Mouse (Mus musculus) lung, adult 2 months (tissue): ENCODE results near the gene Imp3. TPM values are rescaled to one million over a fixed set of nuclear protein-coding genes. Genes with fewer than 3 reads are reported as not detected.

Experiments
- DNase-seq: peaks from one replicate; pipeline ENCODE4 v3.0.0; 2022
- H3K4me1 ChIP-seq: fragments of 200-500 bp; 2 replicates; pipeline ENCODE4 v1.6.1; 2011; ENCODE audit warnings: low read length; ENCODE audit not compliant: control insufficient read depth, insufficient read depth
- H3K4me3 ChIP-seq: fragments of 200-500 bp; replicated peaks from 2 replicates; pipeline ENCODE3; 2011; ENCODE audit warnings: low read depth, mild to moderate bottlenecking, control low read depth, low read length; ENCODE audit errors: extremely low read depth
- CTCF ChIP-seq: fragments of 200-500 bp; IDR thresholded peaks from 2 replicates; pipeline ENCODE4 v1.5.1; 2011; ENCODE audit warnings: mild to moderate bottlenecking, low read length, control low read depth; ENCODE audit not compliant: insufficient read depth
- POLR2A ChIP-seq: fragments of 200-500 bp; IDR thresholded peaks from 2 replicates; pipeline ENCODE4 v1.6.1; 2011; ENCODE audit warnings: low read depth, mild to moderate bottlenecking, control low read depth, low read length, borderline replicate concordance; ENCODE audit errors: extremely low read depth
- WGBS: fragments of 180-500 bp; shearing (Covaris S2); methylation state at CpG from one replicate; pipeline ENCODE4 v1.1.7; 2018; 5-methylcytosine and 5-hydroxymethylcytosine counted together
- polyA plus RNA-seq: library from polyadenylated mRNA; depleted of rRNA; stranded (reverse); fragments of >200 nt; gene quantifications from 2 replicates; pipeline ENCODE4 v1.2.3, GENCODE M21; 2012; rRNA removed

Gene Imp3
- 195 and 264 TPM in 2 replicates for polyA plus RNA-seq

GRCm38 (mm10) chr9:56937223-56938160, at the start of gene Imp3:
Imp3 (plus strand) TSS chr9:56937475.
- peak; percentile 85 for DNase-seq
- TF ChIP-seq POLR2A (peak; percentile 58; the same call in 1 of the 2 replicates), CTCF (no peak)
- Histone ChIP-seq H3K4me1 (0 out of 2 replicates have a peak, but pooled peaks cover 4% of the 10 kb centered on the region), H3K4me3 (peak within 1 kb of the TSS; percentile 100)
- WGBS: under 1% methylated on average over 73 of the region's 73 CpGs

- TF ChIP-seq POLR2A: no peak
- no peak for TF ChIP-seq CTCF
- peaks cover 4% of the 10 kb centered on the region for H3K4me1 ChIP-seq
- WGBS: 93% methylated on average over 16 of the region's 16 CpGs
- no peak for DNase-seq
- no peak overlapping the region for H3K4me3 ChIP-seq
Observed at GRCm38 (mm10) chr9:56887581-56887980, 49.7 kb upstream of the Imp3 start.

- Histone ChIP-seq H3K4me1 (peaks cover 4% of the 10 kb centered on the region), H3K4me3 (no peak overlapping the region)
- 16% methylated on average over 14 of the region's 14 CpGs for WGBS
- TF ChIP-seq POLR2A: no peak
- peak; percentile 85 for TF ChIP-seq CTCF
- peak; percentile 42 for DNase-seq
Observed at GRCm38 (mm10) chr9:56889817-56890216, 47.5 kb upstream of the Imp3 start.

- no peak for DNase-seq
- WGBS: 62% methylated on average over 11 of the region's 11 CpGs
- H3K4me1 ChIP-seq: peaks cover 4% of the 10 kb centered on the region
- no peak overlapping the region for H3K4me3 ChIP-seq
- no peak for TF ChIP-seq POLR2A
- no peak for TF ChIP-seq CTCF
Observed at GRCm38 (mm10) chr9:56890522-56891250, 46.6 kb upstream of the Imp3 start.

- TF ChIP-seq POLR2A (no peak), CTCF (peak; percentile 45)
- 38% methylated on average over 12 of the region's 12 CpGs for WGBS
- DNase-seq: peak; percentile 56
- Histone ChIP-seq H3K4me3 (no peak overlapping the region), H3K4me1 (peaks cover 4% of the 10 kb centered on the region)
Observed at GRCm38 (mm10) chr9:56891517-56892011, 45.7 kb upstream of the Imp3 start.

GRCm38 (mm10) chr9:56892111-56892510, 45.2 kb upstream of the Imp3 start:
- DNase-seq: no peak
- TF ChIP-seq CTCF (no peak), POLR2A (no peak)
- peaks cover 4% of the 10 kb centered on the region for H3K4me1 ChIP-seq
- H3K4me3 ChIP-seq: no peak overlapping the region
- WGBS: 90% methylated on average over 10 of the region's 10 CpGs

- WGBS: 73% methylated on average over 8 of the region's 8 CpGs
- DNase-seq: no peak
- Histone ChIP-seq H3K4me3 (no peak overlapping the region), H3K4me1 (peaks cover 4% of the 10 kb centered on the region)
- TF ChIP-seq CTCF (no peak), POLR2A (no peak)
Observed at GRCm38 (mm10) chr9:56893313-56893712, 44.0 kb upstream of the Imp3 start.

- peaks cover 4% of the 10 kb centered on the region for H3K4me1 ChIP-seq
- no peak overlapping the region for H3K4me3 ChIP-seq
- no peak for DNase-seq
- TF ChIP-seq POLR2A: no peak
- TF ChIP-seq CTCF: peak; percentile 30; the same call in 1 of the 2 replicates
- 9% methylated on average over 3 of the region's 3 CpGs for WGBS
Observed at GRCm38 (mm10) chr9:56894006-56894405, 43.3 kb upstream of the Imp3 start.

- Histone ChIP-seq H3K4me3 (no peak overlapping the region), H3K4me1 (peaks cover 9% of the 10 kb centered on the region; the same call in 1 of the 2 replicates)
- TF ChIP-seq CTCF (no peak), POLR2A (no peak)
- WGBS: 84% methylated on average over 12 of the region's 12 CpGs
- no peak for DNase-seq
Observed at GRCm38 (mm10) chr9:56896779-56897178, 40.5 kb upstream of the Imp3 start.
